Mouse (Mus musculus) forebrain, embryonic 11.5 days (tissue): ENCODE measurements around the gene Sv2b. TPM values are rescaled to one million over a fixed set of nuclear protein-coding genes. Genes with fewer than 3 reads are reported as not detected.
"Not testable (repeated sequence)": the region's sequence is repeated elsewhere in the genome, so short reads cannot be mapped to it uniquely, and the experiment has no call there.

ENCODE experiments used
- ATAC-seq: fragments of 200-750 bp; cut with Nextera tagmentation; replicated peaks from 2 replicates; pipeline ENCODE4 v1.8.0; 2017; ENCODE audit warnings: moderate TSS enrichment; ENCODE audit not compliant: low FRiP score
- DNase-seq: peaks from one replicate; pipeline ENCODE4 v3.0.0-alpha.2; 2017; ENCODE audit warnings: low spot score
- H3K27ac ChIP-seq: fragments of 300-500 bp; sonication (generic); 2 replicates; pipeline ENCODE4 v1.5.1; 2014; ENCODE audit warnings: low read depth, low read length
- H3K27me3 ChIP-seq: fragments of 300-500 bp; sonication (generic); 2 replicates; pipeline ENCODE4 v1.6.1; 2014; ENCODE audit warnings: mild to moderate bottlenecking, low read length, mixed read lengths; ENCODE audit not compliant: control insufficient read depth, insufficient read depth
- H3K36me3 ChIP-seq: fragments of 300-500 bp; sonication (generic); 2 replicates; pipeline ENCODE4 v1.6.1; 2014; ENCODE audit warnings: mild to moderate bottlenecking, low read length, moderate library complexity, mixed read lengths; ENCODE audit not compliant: control insufficient read depth, insufficient read depth
- H3K4me1 ChIP-seq: fragments of 300-500 bp; sonication (generic); replicated peaks from 2 replicates; pipeline ENCODE4 v1.6.1; 2014; ENCODE audit warnings: low read length, mixed read lengths; ENCODE audit not compliant: control insufficient read depth, insufficient read depth
- H3K4me2 ChIP-seq: fragments of 300-500 bp; sonication (generic); 2 replicates; pipeline ENCODE4 v1.6.1; 2014; ENCODE audit warnings: low read depth, mild to moderate bottlenecking, low read length, moderate library complexity, mixed read lengths; ENCODE audit not compliant: severe bottlenecking
- H3K4me3 ChIP-seq: fragments of 300-500 bp; sonication (generic); 2 replicates; pipeline ENCODE4 v1.5.1; 2014; ENCODE audit warnings: low read depth, low read length
- H3K9ac ChIP-seq: fragments of 300-500 bp; sonication (generic); 2 replicates; pipeline ENCODE4 v1.6.1; 2014; ENCODE audit warnings: low read length
- H3K9me3 ChIP-seq: fragments of 300-500 bp; sonication (generic); 2 replicates; pipeline ENCODE4 v1.6.1; 2016; ENCODE audit warnings: low read length, mixed read lengths; ENCODE audit not compliant: control insufficient read depth
- WGBS: fragments of 180-500 bp; shearing (Covaris S2); extraction: QIAGEN DNeasy Blood & Tissue Kit; methylation state at CpG from one replicate; pipeline ENCODE4 v1.1.7; 2014; 5-methylcytosine and 5-hydroxymethylcytosine counted together
- polyA plus RNA-seq: library from polyadenylated mRNA; unstranded; fragments of >200 nt; fragmentation: Nextera tagmentation; extraction: Ambion mirVana; gene quantifications from 2 replicates; pipeline ENCODE4 v1.2.1, GENCODE M21; 2014

Gene Sv2b
- polyA plus RNA-seq, 1 experiment from 2014 or later = 2.5 TPM

DNA sequence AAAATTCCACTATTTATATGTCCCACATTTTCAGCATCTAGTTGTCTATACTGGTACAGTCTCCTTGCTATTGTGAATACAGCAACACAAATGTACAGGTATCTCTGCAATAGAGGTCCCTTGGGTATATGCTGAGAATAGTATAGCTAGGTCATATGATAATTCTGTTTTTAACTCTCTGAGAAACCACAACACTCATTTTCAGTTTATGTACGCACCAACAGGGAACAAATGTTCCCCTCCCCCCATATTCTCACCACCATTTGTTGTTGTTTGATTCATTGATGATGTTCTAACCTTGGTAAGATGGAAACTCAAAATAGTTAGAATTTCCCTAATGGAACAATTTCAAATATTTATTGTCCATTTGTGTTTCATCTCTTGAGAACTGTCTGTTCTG, 16.2 kb upstream of the Sv2b start:
- 88% methylated on average over 1 of the region's 1 CpGs for WGBS

DNA sequence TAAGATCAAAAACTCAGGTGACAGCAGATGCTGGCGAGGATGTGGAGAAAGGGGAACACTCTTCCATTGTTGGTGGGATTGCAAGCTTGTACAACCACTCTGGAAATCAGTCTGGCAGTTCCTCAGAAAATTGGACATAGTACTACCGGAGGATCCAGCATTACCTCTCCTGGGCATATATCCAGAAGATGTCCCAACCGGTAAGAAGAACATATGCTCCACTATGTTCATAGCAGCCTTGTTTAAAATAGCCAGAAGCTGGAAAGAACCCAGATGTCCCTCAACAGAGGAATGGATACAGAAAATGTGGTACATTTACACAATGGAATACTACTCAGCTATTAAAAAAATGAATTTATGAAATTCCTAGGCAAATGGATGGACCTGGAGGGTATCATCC, 13.7 kb upstream of the Sv2b start:
- H3K4me1 ChIP-seq, H3K4me2 ChIP-seq: not testable (repeated sequence)
- WGBS = 94% methylated on average over 3 of the region's 3 CpGs

More for the DNA sequence above, 16.2 kb upstream of the Sv2b start:
- Histone ChIP-seq H3K36me3 (no peaks in the 10 kb centered on the region), H3K27ac (no peak overlapping the region), H3K4me2 (no peak overlapping the region), H3K9me3 (no peaks in the 10 kb centered on the region), H3K4me1 (peaks cover 7% of the 10 kb centered on the region; the same call in 1 of the 2 replicates), H3K9ac (no peak overlapping the region), H3K4me3 (no peak overlapping the region), H3K27me3 (no peaks in the 10 kb centered on the region)
- DNase-seq = no peak
- ATAC-seq = no peak

DNA sequence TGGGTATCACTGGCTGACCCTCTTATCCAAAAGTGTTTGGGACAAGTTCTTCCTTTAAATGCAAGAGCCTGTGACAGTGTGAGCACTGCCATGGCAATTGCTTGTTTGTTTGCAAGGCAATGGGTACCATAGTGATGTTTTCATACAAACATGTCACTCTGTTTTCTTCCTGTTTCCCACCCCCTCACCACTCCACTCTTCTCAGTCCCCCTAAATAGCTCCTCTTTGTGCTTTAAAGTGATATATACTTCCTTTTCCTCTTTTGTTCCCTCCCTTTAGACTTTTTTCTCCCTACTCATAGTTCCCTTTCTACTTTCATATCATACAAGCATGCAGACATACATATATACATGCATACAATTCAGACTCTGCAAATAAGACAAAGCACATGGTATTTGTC, 10.9 kb upstream of the Sv2b start:
- Histone ChIP-seq H3K4me1 (no peaks in the 10 kb centered on the region), H3K9me3 (no peaks in the 10 kb centered on the region), H3K4me3 (no peak overlapping the region), H3K27me3 (no peaks in the 10 kb centered on the region), H3K36me3 (no peaks in the 10 kb centered on the region), H3K27ac (no peak overlapping the region), H3K9ac (no peak overlapping the region), H3K4me2 (no peak overlapping the region)
- DNase-seq (no peak), ATAC-seq (no peak)

More for the DNA sequence above, 13.7 kb upstream of the Sv2b start:
- H3K36me3 ChIP-seq, H3K9me3 ChIP-seq, H3K27ac ChIP-seq, H3K9ac ChIP-seq, H3K27me3 ChIP-seq, ATAC-seq, H3K4me3 ChIP-seq, DNase-seq: not testable (repeated sequence)

DNA sequence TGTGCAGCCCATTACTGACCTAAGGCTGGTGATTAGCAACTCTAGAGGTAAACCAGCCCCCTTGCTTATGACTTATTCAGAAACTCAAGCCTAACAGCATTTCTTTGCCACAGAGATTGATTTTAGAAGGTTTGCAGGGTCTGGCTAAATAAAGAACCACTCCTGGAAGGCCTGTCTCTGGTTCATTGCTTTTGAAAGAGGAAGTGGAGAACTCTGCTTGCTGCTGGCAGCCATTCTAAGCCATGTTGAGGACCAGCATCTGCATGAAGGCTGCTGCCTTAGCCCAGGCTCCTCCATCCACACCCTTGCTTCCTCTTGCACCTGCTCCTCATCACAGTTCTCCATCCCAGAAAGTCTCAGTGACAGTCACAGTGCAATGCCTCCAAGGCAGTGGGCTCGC, 9.3 kb upstream of the Sv2b start:
- Histone ChIP-seq H3K36me3 (no peaks in the 10 kb centered on the region), H3K27ac (no peak overlapping the region), H3K9me3 (no peaks in the 10 kb centered on the region), H3K27me3 (no peaks in the 10 kb centered on the region), H3K4me2 (no peak overlapping the region), H3K9ac (no peak overlapping the region), H3K4me1 (no peaks in the 10 kb centered on the region), H3K4me3 (no peak overlapping the region)
- ATAC-seq (no peak), DNase-seq (no peak)
- WGBS = 84% methylated on average over 1 of the region's 1 CpGs

DNA sequence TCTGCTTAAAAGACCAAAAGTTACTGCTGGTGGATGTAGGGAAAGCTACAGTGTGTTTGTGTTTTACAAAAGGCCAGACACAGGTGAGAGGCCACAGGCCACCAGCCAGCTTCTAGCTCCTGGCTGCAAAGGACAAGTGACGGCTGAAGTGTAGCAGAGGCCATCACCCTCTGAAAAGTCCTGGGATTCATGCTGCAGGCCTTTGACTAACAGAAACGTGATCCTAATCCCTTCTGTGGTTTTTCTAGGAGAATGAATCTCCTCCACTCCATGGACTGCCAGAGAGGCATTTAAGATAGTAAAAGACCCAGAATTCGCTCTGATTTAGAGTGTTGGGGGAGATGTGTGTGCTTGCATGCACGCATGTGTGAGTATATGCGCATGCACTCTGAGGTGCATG, 5.8 kb upstream of the Sv2b start:
- Histone ChIP-seq H3K4me3 (no peak overlapping the region), H3K9me3 (no peaks in the 10 kb centered on the region), H3K27me3 (peaks cover 2% of the 10 kb centered on the region; the same call in 1 of the 2 replicates), H3K27ac (no peak overlapping the region), H3K4me1 (no peaks in the 10 kb centered on the region), H3K36me3 (no peaks in the 10 kb centered on the region), H3K4me2 (no peak overlapping the region), H3K9ac (no peak overlapping the region)
- WGBS = 54% methylated on average over 5 of the region's 5 CpGs
- ATAC-seq = no peak
- DNase-seq = no peak

DNA sequence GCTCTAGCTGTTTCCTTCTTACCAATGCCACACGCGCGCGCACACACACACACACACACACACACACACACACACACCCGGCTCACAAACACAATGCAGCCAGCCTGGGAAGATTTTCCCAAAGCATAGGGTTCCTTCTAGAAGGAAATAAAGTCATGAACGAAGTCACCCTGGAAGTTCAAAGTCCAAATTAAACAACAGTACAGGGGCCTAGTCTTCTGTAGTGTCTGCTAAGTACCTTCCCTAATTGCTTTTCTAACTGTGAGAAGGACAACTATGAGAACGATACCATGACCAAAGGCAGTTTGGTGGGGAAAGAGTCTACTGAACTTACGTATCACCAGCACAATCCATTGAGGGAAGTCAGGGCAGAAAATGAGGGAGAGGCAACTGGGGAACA, 508 bp upstream of the Sv2b start:
- H3K9ac ChIP-seq = no peak overlapping the region
- H3K4me3 ChIP-seq = no peak overlapping the region
- H3K27me3 ChIP-seq = peaks cover 25% of the 10 kb centered on the region; the same call in 1 of the 2 replicates
- H3K4me1 ChIP-seq = peaks cover 4% of the 10 kb centered on the region
- H3K9me3 ChIP-seq = no peaks in the 10 kb centered on the region
- H3K36me3 ChIP-seq = no peaks in the 10 kb centered on the region
- H3K27ac ChIP-seq = no peak overlapping the region
- 74% methylated on average over 8 of the region's 8 CpGs for WGBS
- no peak for DNase-seq
- H3K4me2 ChIP-seq = no peak overlapping the region
- ATAC-seq = no peak

DNA sequence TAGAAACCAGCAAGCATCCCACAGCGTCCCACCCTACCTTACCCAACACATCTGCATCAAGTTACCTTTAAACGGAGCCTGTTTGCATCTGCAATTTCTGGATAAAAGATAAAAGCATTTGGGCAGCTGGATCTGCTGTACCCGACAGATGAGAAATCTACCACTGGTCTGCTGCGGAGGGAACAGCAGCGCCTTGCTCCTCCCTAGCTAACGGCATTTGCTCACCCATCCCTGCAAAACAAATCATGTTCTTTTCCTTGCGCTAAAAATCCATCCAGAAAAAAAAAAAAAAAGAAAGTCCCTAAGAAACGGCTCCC, 964 bp downstream of the Sv2b start:
- Histone ChIP-seq H3K9me3 (no peaks in the 10 kb centered on the region), H3K4me1 (peaks cover 4% of the 10 kb centered on the region)

DNA sequence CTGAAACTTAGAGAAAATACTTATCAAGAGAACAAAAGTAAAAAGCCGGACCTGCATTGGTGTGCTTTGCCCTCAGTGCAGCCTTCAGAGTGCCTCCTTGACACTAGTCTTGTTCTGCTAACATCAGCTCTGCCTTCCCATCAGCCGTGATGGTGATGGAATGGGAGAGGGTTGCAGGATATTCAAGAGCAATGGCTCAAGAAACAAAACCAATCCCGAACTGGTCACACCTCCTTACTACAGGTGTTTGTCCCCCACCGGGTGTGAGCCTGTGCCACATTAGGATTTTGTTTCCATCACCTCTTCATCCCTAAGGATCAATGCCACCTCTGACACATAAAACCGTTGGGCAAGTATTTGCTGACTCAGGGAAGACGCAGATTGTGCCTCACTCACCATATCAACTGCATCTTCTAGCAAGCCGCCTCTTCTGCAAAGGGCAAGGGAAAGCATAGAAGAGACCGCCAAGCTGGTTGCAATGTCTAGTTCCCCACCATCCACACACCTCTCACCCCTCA, 1.4 kb downstream of the Sv2b start:
- WGBS = 48% methylated on average over 8 of the region's 8 CpGs
- peak overlapping the region; percentile 45 for H3K4me3 ChIP-seq
- peaks cover 25% of the 10 kb centered on the region; the same call in 1 of the 2 replicates for H3K27me3 ChIP-seq
- no peak overlapping the region for H3K27ac ChIP-seq
- peaks cover 4% of the 10 kb centered on the region for H3K4me1 ChIP-seq
- no peaks in the 10 kb centered on the region for H3K9me3 ChIP-seq
- H3K9ac ChIP-seq = no peak overlapping the region
- ATAC-seq (no peak), DNase-seq (no peak)
- no peak overlapping the region; the same call in 1 of the 2 replicates for H3K4me2 ChIP-seq
- H3K36me3 ChIP-seq = no peaks in the 10 kb centered on the region

More for the DNA sequence above, 964 bp downstream of the Sv2b start:
- Histone ChIP-seq H3K36me3 (no peaks in the 10 kb centered on the region), H3K27me3 (peaks cover 25% of the 10 kb centered on the region; the same call in 1 of the 2 replicates), H3K4me2 (peak overlapping the region; percentile 96), H3K4me3 (peak overlapping the region; percentile 45), H3K9ac (no peak overlapping the region), H3K27ac (no peak overlapping the region)
- no peak for DNase-seq
- no peak for ATAC-seq
- WGBS = 8% methylated on average over 8 of the region's 8 CpGs

DNA sequence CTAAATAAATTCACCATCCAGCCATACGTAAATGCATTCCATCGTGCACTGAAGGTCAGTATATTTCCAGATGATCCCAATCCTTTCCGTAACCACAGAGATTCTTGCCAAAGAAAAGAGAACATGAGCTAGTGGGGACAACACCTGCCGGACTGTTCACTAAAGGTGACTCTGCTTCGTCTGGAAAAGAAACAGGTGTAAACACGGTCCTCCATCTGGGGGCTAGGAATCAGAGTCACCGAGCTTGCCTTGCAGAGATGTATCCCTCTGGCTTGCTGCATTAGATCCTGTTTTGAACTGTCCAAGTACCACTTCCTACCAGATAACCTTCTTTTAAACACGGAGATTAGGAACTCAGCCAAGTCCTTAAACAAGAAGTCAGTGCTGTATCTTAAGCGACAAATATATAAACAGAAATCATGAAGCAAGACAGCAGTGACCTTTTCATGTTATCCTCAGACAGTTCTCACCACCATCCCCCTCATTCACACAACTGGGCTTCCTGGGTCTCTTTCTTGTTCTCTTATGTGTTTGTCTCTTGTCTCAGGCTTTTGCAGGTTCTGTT, 3.1 kb downstream of the Sv2b start:
- 86% methylated on average over 9 of the region's 9 CpGs for WGBS
- H3K4me3 ChIP-seq = no peak overlapping the region
- peaks cover 4% of the 10 kb centered on the region for H3K4me1 ChIP-seq
- H3K4me2 ChIP-seq = no peak overlapping the region
- H3K27me3 ChIP-seq = peaks cover 25% of the 10 kb centered on the region; the same call in 1 of the 2 replicates
- H3K27ac ChIP-seq = no peak overlapping the region
- DNase-seq (no peak), ATAC-seq (no peak)
- H3K36me3 ChIP-seq = no peaks in the 10 kb centered on the region
- no peak overlapping the region for H3K9ac ChIP-seq
- no peaks in the 10 kb centered on the region for H3K9me3 ChIP-seq
